Mouse (Mus musculus): ENCODE results near the gene Cyp4a32. TPM values are rescaled to one million over a fixed set of nuclear protein-coding genes. Genes with fewer than 3 reads are reported as not detected.

The Cyp4a32 gene
- 0.17 TPM in 1 of 2 replicates, not detected in the other for polyA plus RNA-seq (2012; rRNA removed; ENCODE audit: low replicate concordance)

GRCm38 (mm10) chr4:115600611-115601010 lies at the start of gene Cyp4a32:
TSS of gene Cyp4a32 (plus strand) at chr4:115600969.

GRCm38 (mm10) chr4:115563401-115563800 lies 37.4 kb upstream of the Cyp4a32 start, which contains the start of gene Cyp4a31:
TSS of gene Cyp4a31 (plus strand) at chr4:115563649.

DNA sequence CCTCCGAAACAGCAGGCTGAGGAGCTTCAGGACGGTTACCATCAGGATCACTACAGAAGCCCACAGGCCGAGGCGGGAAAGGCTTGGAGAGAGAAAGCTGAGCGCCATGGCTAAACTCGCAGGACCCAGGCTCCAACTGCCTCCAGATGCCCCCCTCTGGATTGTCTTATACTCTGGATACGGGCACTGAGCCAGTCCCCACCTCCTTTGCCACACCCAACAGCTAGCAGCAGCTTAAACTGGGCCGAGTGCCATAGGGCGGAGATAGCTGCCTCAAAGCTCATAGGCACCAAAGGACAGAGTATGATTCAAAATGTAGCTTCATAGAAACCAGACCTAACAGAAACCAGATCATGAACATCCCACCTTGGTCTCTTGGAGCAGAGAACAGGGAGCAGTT lies 46.8 kb downstream of the Cyp4a32 start, which contains the start of gene Cyp4b1:
Gene Cyp4b1 (minus strand): TSS at position 144 of the 400 bp plus-strand sequence.

Other genes starting within 250 kb of the Cyp4a32 start
- 0.32 TPM in 1 of 2 replicates, not detected in the other for gene Cyp4a12b, start 189.3 kb upstream of the Cyp4a32 start, polyA plus RNA-seq (2012; rRNA removed; ENCODE audit: low replicate concordance)
- gene Cyp4a30b, start 148.4 kb upstream of the Cyp4a32 start, polyA plus RNA-seq (2012; rRNA removed; ENCODE audit: low replicate concordance) = not detected in 2 replicates
- 0.53 TPM in 1 of 2 replicates, not detected in the other for gene Cyp4a14, start 104.8 kb upstream of the Cyp4a32 start, polyA plus RNA-seq (2012; rRNA removed; ENCODE audit: low replicate concordance)
- 1.3 and 1.9 TPM in 2 replicates for gene Cyp4a10, start 82.7 kb upstream of the Cyp4a32 start, polyA plus RNA-seq (2012; rRNA removed; ENCODE audit: low replicate concordance)
- gene Cyp4a31, start 37.3 kb upstream of the Cyp4a32 start, polyA plus RNA-seq (2012; rRNA removed; ENCODE audit: low replicate concordance) = 0.11 and 0.24 TPM in 2 replicates
- 84.3 and 145 TPM in 2 replicates for gene Cyp4b1, start 46.8 kb downstream of the Cyp4a32 start, polyA plus RNA-seq (2012; rRNA removed; ENCODE audit: low replicate concordance)
- gene Efcab14, start 136.8 kb downstream of the Cyp4a32 start, polyA plus RNA-seq (2012; rRNA removed; ENCODE audit: low replicate concordance) = 31.3 and 32.9 TPM in 2 replicates
- gene Tex38, start 180.0 kb downstream of the Cyp4a32 start, polyA plus RNA-seq (2012; rRNA removed; ENCODE audit: low replicate concordance) = 0.57 TPM in 1 of 2 replicates, not detected in the other
- 22.8 and 39.5 TPM in 2 replicates for gene Atpaf1, start 183.8 kb downstream of the Cyp4a32 start, polyA plus RNA-seq (2012; rRNA removed; ENCODE audit: low replicate concordance)
- gene Mob3c, start 227.1 kb downstream of the Cyp4a32 start, polyA plus RNA-seq (2012; rRNA removed; ENCODE audit: low replicate concordance) = 24.5 and 44.3 TPM in 2 replicates
- 65.7 and 87.5 TPM in 2 replicates for gene Mknk1, start 238.2 kb downstream of the Cyp4a32 start, polyA plus RNA-seq (2012; rRNA removed; ENCODE audit: low replicate concordance)

Measured in mammary gland, adult 2 months (tissue).